Mouse (Mus musculus) forebrain, embryonic 16.5 days (tissue): ENCODE measurements around the gene Reg1. TPM values are rescaled to one million over a fixed set of nuclear protein-coding genes. Genes with fewer than 3 reads are reported as not detected.
"Not testable (repeated sequence)": the region's sequence is repeated elsewhere in the genome, so short reads cannot be mapped to it uniquely, and the experiment has no call there.

Experiments
- ATAC-seq: fragments of 200-750 bp; cut with Nextera tagmentation; 2 replicates; pipeline ENCODE4 v1.8.0; 2017; ENCODE audit warnings: mild to moderate bottlenecking, moderate library complexity
- H3K27ac ChIP-seq: fragments of 300-500 bp; sonication (generic); 2 replicates; pipeline ENCODE4 v1.5.1; 2014; ENCODE audit warnings: low read length, control low read depth
- H3K27me3 ChIP-seq: fragments of 300-500 bp; sonication (generic); replicated peaks from 2 replicates; pipeline ENCODE4 v1.6.1; 2014; ENCODE audit warnings: low read length; ENCODE audit not compliant: control insufficient read depth, insufficient read depth
- H3K36me3 ChIP-seq: fragments of 300-500 bp; sonication (generic); 2 replicates; pipeline ENCODE4 v1.6.1; 2014; ENCODE audit not compliant: control insufficient read depth, insufficient read depth
- H3K4me1 ChIP-seq: fragments of 300-500 bp; sonication (generic); replicated peaks from 2 replicates; pipeline ENCODE4 v1.6.1; 2014; ENCODE audit warnings: low read length; ENCODE audit not compliant: control insufficient read depth, insufficient read depth
- H3K4me2 ChIP-seq: fragments of 300-500 bp; sonication (generic); 2 replicates; pipeline ENCODE4 v1.6.1; 2014; ENCODE audit warnings: mild to moderate bottlenecking, low read length, control low read depth
- H3K4me3 ChIP-seq: fragments of 300-500 bp; sonication (generic); replicated peaks from 2 replicates; pipeline ENCODE4 v1.5.1; 2014; ENCODE audit warnings: mild to moderate bottlenecking, low read length, control low read depth
- H3K9ac ChIP-seq: fragments of 300-500 bp; sonication (generic); replicated peaks from 2 replicates; pipeline ENCODE4 v1.6.1; 2014; ENCODE audit warnings: low read depth, low read length, control low read depth
- H3K9me3 ChIP-seq: fragments of 300-500 bp; sonication (generic); 2 replicates; pipeline ENCODE4 v1.6.1; 2016; ENCODE audit warnings: low read length; ENCODE audit not compliant: control insufficient read depth
- WGBS: fragments of 180-500 bp; shearing (Covaris S2); extraction: QIAGEN DNeasy Blood & Tissue Kit; methylation state at CpG from one replicate; pipeline ENCODE4 v1.1.7; 2014; 5-methylcytosine and 5-hydroxymethylcytosine counted together
- polyA plus RNA-seq: library from polyadenylated mRNA; unstranded; fragments of >200 nt; fragmentation: Nextera tagmentation; extraction: Ambion mirVana; gene quantifications from 2 replicates; pipeline ENCODE4 v1.2.1, GENCODE M21; 2015

The Reg1 gene
- polyA plus RNA-seq = not detected in 2 replicates

DNA sequence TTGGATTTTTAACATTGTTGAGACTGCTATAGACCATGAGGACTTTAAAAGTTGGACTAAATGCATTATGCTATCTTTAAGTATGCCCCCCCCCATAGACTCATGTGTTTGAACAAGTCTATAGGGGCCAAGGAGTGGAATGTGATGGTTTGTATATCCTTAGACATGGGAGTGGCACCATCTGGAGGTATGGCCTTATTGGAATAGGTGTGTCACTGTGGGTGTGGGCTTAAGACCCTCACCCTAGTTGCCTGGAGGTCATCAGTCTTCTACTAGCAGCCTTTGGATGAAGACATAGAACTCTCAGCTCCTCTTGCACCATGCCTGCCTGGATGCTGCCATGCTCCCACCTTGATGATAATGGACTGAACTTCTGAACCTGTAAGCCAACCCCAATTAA, at the start of gene Reg1:
Gene Reg1, plus strand, starts transcription at position 301 of the 400 bp plus-strand sequence.
- H3K9me3 ChIP-seq, H3K36me3 ChIP-seq, H3K4me1 ChIP-seq, H3K27ac ChIP-seq, ATAC-seq, H3K27me3 ChIP-seq, H3K4me3 ChIP-seq, H3K9ac ChIP-seq, H3K4me2 ChIP-seq: not testable (repeated sequence)

DNA sequence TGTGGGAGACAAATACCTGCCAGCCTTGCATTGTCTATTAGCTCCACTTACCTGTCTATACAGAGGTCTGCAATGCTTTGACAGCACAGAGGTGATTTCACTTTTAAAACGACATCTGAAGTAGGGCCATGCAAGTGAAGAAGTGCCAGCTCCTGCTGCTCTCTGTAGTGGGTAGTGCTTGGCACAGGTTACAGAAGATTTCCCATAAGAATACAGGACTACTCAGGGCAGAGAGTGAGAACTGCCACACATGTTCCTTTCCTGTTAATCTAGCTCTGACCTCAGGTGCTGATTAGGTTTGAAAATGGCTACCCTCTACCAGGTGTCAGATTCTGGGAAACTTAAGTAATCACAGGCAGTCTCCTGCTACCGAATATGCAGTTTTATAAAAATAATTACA, 43.7 kb upstream of the Reg1 start, which contains the start of gene Reg3d:
Gene Reg3d, minus strand, starts transcription at position 101 of the 400 bp plus-strand sequence.
- no peak within 1 kb of the TSS for H3K27ac ChIP-seq
- H3K4me2 ChIP-seq = no peak within 1 kb of the TSS
- H3K4me3 ChIP-seq = no peak within 1 kb of the TSS
- no peaks in the 10 kb centered on the region for H3K27me3 ChIP-seq
- no peak for ATAC-seq
- no peak within 1 kb of the TSS for H3K9ac ChIP-seq
- WGBS = 78% methylated on average over 2 of the region's 2 CpGs
- no peaks in the 10 kb centered on the region for H3K4me1 ChIP-seq
- H3K9me3 ChIP-seq = no peaks in the 10 kb centered on the region
- no peaks in the 10 kb centered on the region for H3K36me3 ChIP-seq

DNA sequence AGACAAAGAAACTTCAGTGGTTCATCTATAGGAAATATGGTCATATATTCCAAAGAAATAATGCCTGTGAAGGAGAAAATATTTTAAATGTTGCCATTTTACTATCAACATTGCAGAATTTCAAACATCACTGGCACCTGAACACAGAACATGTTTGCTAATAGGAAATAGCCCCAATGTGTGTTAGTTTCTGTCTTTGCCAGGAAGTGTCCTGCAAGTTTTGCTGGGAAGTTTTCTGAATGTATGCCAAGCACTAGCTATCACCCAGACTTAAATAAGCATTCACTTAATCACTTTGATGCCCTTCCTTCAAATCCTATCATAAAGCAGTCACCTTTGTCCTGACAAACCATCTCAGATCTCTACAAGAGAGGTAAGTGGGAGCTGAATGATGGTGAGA, 42.1 kb upstream of the Reg1 start, which contains the start of gene Reg3a:
Gene Reg3a, plus strand, starts transcription at position 301 of the 400 bp plus-strand sequence.
- Histone ChIP-seq H3K4me3 (no peak within 1 kb of the TSS), H3K9ac (no peak within 1 kb of the TSS), H3K4me2 (no peak within 1 kb of the TSS), H3K4me1 (no peaks in the 10 kb centered on the region), H3K9me3 (no peaks in the 10 kb centered on the region), H3K27me3 (no peaks in the 10 kb centered on the region), H3K36me3 (no peaks in the 10 kb centered on the region), H3K27ac (no peak within 1 kb of the TSS)
- no peak for ATAC-seq

DNA sequence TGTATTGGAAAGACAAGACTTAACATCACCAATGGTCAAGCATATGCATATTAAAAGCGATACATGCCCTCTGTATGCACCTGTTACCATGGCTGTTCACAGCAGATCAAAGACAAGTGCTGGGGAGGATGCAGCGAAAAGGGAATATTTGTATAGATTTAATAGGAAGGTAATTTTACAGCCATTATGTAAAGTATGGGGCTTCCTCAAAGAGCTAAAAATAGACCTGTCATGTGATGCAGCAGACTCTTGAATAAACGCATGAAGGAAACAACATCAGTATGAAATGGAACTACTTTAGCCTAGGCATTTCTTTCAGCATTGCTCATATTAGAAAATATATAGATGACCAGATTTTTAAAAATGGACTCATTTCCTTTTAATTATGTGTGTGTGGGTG, 36.9 kb upstream of the Reg1 start:
- no peaks in the 10 kb centered on the region for H3K9me3 ChIP-seq
- no peaks in the 10 kb centered on the region for H3K27me3 ChIP-seq
- H3K27ac ChIP-seq = no peak overlapping the region
- no peak overlapping the region for H3K9ac ChIP-seq
- no peak overlapping the region for H3K4me3 ChIP-seq
- peak; percentile 45; the same call in 1 of the 2 replicates for ATAC-seq
- no peaks in the 10 kb centered on the region for H3K4me1 ChIP-seq
- 75% methylated on average over 3 of the region's 3 CpGs for WGBS
- no peak overlapping the region for H3K4me2 ChIP-seq
- no peaks in the 10 kb centered on the region for H3K36me3 ChIP-seq

DNA sequence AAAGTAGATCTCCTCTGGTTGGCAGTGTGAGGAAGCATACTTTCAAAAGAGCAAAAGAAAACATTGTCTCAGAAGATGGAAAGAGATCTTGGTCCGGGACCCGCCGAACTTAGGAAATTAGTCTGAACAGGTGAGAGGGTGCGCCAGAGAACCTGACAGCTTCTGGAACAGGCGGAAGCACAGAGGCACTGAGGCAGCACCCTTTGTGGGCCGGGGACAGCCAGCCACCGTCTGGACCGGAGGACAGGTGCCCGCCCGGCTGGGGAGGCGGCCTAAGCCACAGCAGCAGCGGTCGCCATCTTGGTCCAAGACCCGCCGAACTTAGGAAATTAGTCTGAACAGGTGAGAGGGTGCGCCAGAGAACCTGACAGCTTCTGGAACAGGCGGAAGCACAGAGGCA, 27.2 kb upstream of the Reg1 start, which contains the start of gene Reg2:
Gene Reg2, plus strand, starts transcription at position 301 of the 400 bp plus-strand sequence.
- not testable (repeated sequence) for H3K4me2 ChIP-seq, H3K36me3 ChIP-seq, H3K9me3 ChIP-seq, H3K27me3 ChIP-seq, H3K27ac ChIP-seq, H3K9ac ChIP-seq, H3K4me3 ChIP-seq, H3K4me1 ChIP-seq, ATAC-seq
- WGBS = 93% methylated on average over 4 of the region's 17 CpGs

DNA sequence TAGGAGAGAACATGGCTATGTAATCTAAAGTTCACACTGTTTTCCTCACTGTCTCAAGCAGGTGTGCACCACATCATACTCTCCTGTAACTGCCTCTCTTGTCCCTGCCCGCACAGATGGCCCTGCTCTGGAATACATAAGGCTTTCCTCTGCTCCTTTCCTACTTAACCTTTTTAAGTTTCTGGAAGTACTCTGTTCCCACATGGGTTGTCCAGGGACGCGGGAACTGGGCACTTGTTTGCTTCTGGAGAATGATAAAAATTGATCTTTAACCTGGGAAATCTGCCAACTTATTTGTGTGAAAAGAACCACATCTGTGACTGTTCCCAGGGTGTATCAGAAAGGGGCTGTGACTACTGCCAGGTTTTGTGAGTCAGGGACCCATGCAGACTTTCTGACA, 3.0 kb downstream of the Reg1 start:
- no peak overlapping the region for H3K9ac ChIP-seq
- H3K36me3 ChIP-seq = no peaks in the 10 kb centered on the region
- WGBS = 89% methylated on average over 3 of the region's 3 CpGs
- H3K4me1 ChIP-seq = no peaks in the 10 kb centered on the region
- H3K4me2 ChIP-seq = no peak overlapping the region
- no peaks in the 10 kb centered on the region for H3K27me3 ChIP-seq
- H3K27ac ChIP-seq = no peak overlapping the region
- H3K4me3 ChIP-seq = no peak overlapping the region
- no peak for ATAC-seq
- H3K9me3 ChIP-seq = no peaks in the 10 kb centered on the region

DNA sequence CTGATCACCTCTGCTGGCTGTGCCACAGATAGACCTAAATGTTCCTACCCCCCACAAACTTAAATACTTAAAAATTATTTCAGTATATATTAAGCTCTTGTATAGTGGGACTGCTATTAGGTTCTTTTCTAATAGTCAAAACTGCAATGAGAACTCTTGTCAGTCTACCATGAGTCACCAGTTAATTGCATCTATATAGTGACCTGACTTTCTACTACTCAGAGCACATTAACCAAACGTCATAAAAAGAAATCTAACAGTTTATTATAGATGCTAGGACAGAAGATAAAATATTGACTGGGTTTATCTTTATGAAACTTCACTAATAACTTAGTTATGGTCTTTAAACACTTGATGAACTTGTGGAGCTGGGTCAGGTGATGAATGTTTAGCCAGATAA, 24.7 kb downstream of the Reg1 start:
- Histone ChIP-seq H3K27me3 (no peaks in the 10 kb centered on the region), H3K9me3 (no peaks in the 10 kb centered on the region), H3K4me1 (no peaks in the 10 kb centered on the region), H3K36me3 (no peaks in the 10 kb centered on the region), H3K9ac (no peak overlapping the region), H3K4me2 (no peak overlapping the region), H3K27ac (no peak overlapping the region), H3K4me3 (no peak overlapping the region)
- ATAC-seq = no peak
- WGBS = 63% methylated on average over 1 of the region's 1 CpGs

DNA sequence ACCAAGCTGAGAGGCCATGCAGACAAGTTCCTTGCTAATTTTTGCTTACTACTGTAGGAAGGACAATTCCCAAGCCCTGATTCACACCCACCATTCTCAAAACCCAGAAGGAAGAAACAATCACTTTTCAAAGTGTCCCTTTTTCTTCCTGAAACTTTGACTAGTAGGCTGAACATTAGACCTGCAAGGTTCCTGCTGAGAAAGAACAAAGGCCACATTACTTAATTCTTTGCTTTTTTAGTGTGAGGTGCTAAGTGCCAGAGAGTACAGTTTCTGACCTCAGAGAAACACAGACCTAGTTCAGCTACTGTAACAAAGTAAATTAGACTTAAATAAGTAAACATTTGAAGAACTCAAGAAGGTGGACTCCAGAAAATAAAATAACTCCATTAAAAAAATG, 25.9 kb downstream of the Reg1 start:
- H3K9me3 ChIP-seq = no peaks in the 10 kb centered on the region
- H3K4me3 ChIP-seq = no peak overlapping the region
- no peak overlapping the region for H3K9ac ChIP-seq
- no peaks in the 10 kb centered on the region for H3K27me3 ChIP-seq
- H3K4me2 ChIP-seq = no peak overlapping the region
- no peaks in the 10 kb centered on the region for H3K36me3 ChIP-seq
- no peaks in the 10 kb centered on the region for H3K4me1 ChIP-seq
- H3K27ac ChIP-seq = no peak overlapping the region
- ATAC-seq = no peak

DNA sequence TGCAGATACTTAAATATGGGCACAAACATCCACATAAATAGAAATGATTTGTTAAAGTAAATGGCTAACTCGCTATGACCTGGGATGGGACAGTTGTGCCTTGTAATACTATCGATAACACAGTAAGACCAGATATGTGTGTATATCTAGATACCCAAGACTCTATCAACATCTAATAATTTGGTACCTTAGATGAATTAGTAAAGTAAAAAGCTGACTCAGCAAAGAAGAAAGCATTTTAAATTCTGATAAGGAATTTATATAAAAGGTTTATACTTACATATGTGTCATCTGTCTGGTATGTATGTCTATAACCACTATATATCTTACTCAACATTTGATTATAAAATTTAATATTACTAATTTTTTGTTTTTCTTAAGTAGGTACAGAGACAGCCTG, 30.3 kb downstream of the Reg1 start:
- 92% methylated on average over 2 of the region's 2 CpGs for WGBS
- Histone ChIP-seq H3K27me3 (no peaks in the 10 kb centered on the region), H3K9ac (no peak overlapping the region), H3K4me1 (no peaks in the 10 kb centered on the region), H3K4me3 (no peak overlapping the region), H3K4me2 (no peak overlapping the region), H3K27ac (no peak overlapping the region), H3K36me3 (no peaks in the 10 kb centered on the region), H3K9me3 (no peaks in the 10 kb centered on the region)
- no peak for ATAC-seq

DNA sequence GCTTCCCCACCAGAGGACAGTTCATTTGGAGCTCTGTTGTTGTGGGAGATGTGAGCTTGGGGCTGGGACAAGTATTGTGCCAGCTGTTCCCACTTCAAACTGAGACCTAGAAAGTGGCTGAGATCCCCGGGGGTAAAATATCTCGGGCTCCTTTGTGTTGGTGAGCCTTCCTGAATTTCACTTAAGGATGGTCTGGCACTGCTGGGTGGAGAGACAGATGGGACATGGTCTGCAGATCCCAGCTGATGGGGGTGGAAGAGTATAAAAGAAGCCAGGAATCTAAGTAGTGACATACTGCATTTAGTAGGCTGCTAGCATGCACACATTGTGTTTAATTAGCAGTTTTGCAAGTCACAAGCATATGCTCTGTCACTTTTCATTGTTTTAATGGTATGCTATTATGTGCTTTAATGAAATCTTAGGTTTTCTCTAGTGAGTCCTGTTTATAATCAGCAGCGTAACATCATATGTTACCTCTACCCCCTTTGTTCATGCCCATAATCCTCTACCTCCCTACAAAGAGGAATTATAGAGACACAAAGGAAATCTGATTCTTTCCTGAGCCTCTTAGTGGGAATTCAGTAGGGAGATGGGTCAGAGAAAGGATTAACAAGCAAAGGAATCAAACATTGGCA, 37.8 kb downstream of the Reg1 start:
- Histone ChIP-seq H3K4me1 (peaks cover 8% of the 10 kb centered on the region), H3K9me3 (no peaks in the 10 kb centered on the region), H3K36me3 (no peaks in the 10 kb centered on the region), H3K9ac (no peak overlapping the region), H3K27me3 (no peaks in the 10 kb centered on the region), H3K27ac (peak overlapping the region; percentile 83), H3K4me2 (no peak overlapping the region), H3K4me3 (no peak overlapping the region)
- ATAC-seq = peak; percentile 99
- WGBS = 8% methylated on average over 3 of the region's 3 CpGs
